Mouse (Mus musculus) small intestine, adult 2 months (tissue): ENCODE measurements around the gene Tgfb2.

ENCODE experiments used
- CTCF ChIP-seq: fragments of 200-500 bp; IDR thresholded peaks from 2 replicates; pipeline ENCODE4 v1.5.1; 2012; ENCODE audit warnings: low read depth, mild to moderate bottlenecking, control low read depth, inconsistent platforms, low read length, moderate library complexity, mixed read lengths; ENCODE audit not compliant: insufficient replicate concordance, insufficient read length; ENCODE audit errors: extremely low read depth
- POLR2A ChIP-seq: fragments of 200-500 bp; IDR thresholded peaks from 2 replicates; pipeline ENCODE4 v1.6.1; 2012; ENCODE audit warnings: low read depth, mild to moderate bottlenecking, control low read depth, inconsistent platforms, low read length, moderate library complexity

GRCm38 (mm10) chr1:186621812-186622211, 84.0 kb downstream of the Tgfb2 start:
- no peak for TF ChIP-seq CTCF
- no peak for TF ChIP-seq POLR2A
